Mouse (Mus musculus): Measurements from ENCODE around the gene Hist1h2bh. TPM values are rescaled to one million over a fixed set of nuclear protein-coding genes. Genes with fewer than 3 reads are reported as not detected.
"Not testable (repeated sequence)": the region's sequence is repeated elsewhere in the genome, so short reads cannot be mapped to it uniquely, and the experiment has no call there.

The Hist1h2bh gene
- 1.6 and 1.9 TPM in 2 replicates for polyA plus RNA-seq (2015; fragmentation: Nextera tagmentation; extraction: Ambion mirVana)

- DNase-seq (ENCODE audit: low spot score) = peak; percentile 95
These were observed at the start of gene Hist1h2bh for GRCm38 (mm10) chr13:23542999-23543607. TSS of gene Hist1h2bh (minus strand) at chr13:23543392.

- DNase-seq (ENCODE audit: low spot score) = no peak
These were observed 49.4 kb upstream of the Hist1h2bh start for GRCm38 (mm10) chr13:23592614-23593013.

DNA sequence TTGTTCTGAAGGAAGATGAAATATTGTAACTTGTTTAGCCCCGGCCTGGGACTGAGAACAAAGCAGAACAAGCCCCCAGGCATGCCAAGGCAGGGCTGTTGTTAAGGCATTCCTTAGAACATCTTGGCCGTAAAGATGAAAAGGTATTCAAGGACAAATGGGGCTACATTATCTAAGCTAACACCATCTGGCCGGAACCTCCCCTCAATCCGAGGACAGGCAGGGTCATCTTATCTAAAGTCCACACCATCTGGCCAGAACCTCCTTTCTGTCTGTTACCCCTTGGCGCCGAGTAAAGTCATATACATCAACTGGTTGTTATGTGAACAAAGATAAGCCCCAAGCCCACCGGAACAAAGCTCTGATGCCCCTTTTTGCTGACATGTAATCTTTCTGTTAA, 48.7 kb upstream of the Hist1h2bh start:
- not testable (repeated sequence) for DNase-seq (ENCODE audit: low spot score)

GRCm38 (mm10) chr13:23591206-23591605, 48.0 kb upstream of the Hist1h2bh start:
- no peak for DNase-seq (ENCODE audit: low spot score)

DNA sequence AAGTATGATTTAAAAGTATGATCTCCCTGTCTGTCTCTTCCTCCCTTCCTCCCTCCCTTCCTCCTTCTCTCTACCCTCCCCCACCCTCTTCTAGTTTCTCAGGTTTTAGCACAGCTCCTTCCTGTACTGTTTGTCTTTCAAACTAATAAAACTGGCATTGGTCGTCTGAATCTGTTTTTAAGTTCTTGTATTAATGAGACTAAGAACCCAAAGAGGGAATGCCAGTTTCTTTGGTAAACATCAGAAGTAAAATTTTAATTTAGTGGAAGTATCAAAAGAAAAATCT, 43.7 kb upstream of the Hist1h2bh start:
- no peak for DNase-seq (ENCODE audit: low spot score)

GRCm38 (mm10) chr13:23586099-23586939, 43.1 kb upstream of the Hist1h2bh start:
- no peak for DNase-seq (ENCODE audit: low spot score)

GRCm38 (mm10) chr13:23585442-23586098, 42.4 kb upstream of the Hist1h2bh start:
- DNase-seq (ENCODE audit: low spot score) = peak; percentile 95

DNA sequence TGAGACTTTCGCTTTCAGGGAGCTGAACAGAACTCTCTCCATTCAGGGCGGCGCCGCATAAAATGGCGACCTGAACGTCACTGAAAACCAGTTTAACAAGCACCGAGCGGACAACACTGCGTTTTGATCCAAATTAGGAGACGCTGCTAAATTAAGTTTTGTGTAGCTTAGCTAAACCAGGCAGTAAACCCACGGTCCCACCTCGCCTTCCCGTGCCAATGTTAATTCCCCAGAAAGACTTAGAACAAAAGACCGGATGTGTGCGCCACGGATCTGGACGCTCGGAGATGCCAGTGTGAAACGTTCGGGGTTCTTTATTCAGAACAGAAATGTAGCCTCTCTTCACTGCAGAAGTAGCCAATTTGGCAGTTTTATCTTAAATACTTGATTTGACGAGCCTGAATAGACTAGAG, 41.8 kb upstream of the Hist1h2bh start:
- peak; percentile 76 for DNase-seq (ENCODE audit: low spot score)

- peak; percentile 41 for DNase-seq (ENCODE audit: low spot score)
These were observed 41.1 kb upstream of the Hist1h2bh start for GRCm38 (mm10) chr13:23584331-23584730.

- peak; percentile 19 for DNase-seq (ENCODE audit: low spot score)
These were observed 40.3 kb upstream of the Hist1h2bh start for GRCm38 (mm10) chr13:23583387-23584068.

GRCm38 (mm10) chr13:23582219-23583056, 39.2 kb upstream of the Hist1h2bh start:
- DNase-seq (ENCODE audit: low spot score) = peak; percentile 29

DNA sequence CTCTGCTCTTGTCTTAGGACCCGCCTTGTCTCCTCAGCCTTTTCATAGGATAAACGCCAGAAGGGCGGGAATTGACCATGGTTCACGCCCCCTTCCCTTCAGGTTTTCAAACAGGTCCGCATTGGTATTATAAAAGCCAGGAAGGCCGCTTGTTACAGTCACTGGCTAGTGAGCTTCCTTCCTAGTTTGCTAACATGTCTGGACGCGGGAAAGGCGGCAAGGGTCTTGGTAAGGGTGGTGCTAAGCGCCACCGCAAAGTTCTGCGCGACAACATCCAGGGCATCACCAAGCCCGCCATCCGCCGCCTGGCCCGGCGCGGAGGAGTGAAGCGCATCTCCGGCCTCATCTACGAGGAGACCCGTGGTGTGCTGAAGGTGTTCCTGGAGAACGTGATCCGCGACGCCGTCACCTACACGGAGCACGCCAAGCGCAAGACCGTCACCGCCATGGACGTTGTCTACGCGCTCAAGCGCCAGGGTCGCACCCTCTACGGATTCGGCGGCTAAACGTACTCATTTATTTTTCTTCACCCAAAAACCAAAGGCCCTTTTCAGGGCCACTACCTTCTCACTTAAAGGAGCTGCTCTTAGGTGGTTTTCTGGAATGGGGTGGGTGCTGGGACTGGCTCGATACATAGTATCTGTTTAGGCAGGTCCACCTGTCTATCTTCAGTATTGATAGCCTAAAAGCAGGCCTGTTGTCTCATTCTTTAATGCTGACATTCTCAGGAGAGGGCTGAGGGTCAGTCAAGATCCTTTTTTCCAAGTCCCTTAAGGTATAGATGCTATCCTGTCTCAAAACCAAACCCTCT, 38.4 kb upstream of the Hist1h2bh start, which contains the start of gene Hist1h4d:
Gene Hist1h4d (plus strand): TSS at position 191 of the 811 bp plus-strand sequence.
- DNase-seq (ENCODE audit: low spot score) = peak; percentile 98

DNA sequence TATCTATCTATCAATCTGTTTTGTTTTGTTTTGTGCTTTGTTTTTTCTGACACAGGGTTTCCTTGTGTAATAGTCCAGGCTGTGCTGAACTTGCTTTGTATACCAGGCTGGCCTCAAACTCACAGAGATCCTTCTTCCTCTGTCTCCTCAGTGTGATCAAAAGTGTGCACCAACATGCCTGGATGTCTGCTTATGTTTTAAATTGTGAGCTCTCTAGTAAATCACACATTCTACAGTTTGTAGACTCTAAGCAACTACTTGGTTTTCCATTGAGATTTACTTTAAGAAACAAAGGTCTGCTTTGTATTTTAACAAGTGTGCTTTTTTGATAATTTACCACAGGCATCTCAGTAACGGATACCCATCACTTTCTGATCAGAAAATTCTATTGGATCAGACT, 34.6 kb upstream of the Hist1h2bh start:
- DNase-seq (ENCODE audit: low spot score) = no peak

- no peak for DNase-seq (ENCODE audit: low spot score)
These were observed 33.9 kb upstream of the Hist1h2bh start for GRCm38 (mm10) chr13:23576906-23577639.

DNA sequence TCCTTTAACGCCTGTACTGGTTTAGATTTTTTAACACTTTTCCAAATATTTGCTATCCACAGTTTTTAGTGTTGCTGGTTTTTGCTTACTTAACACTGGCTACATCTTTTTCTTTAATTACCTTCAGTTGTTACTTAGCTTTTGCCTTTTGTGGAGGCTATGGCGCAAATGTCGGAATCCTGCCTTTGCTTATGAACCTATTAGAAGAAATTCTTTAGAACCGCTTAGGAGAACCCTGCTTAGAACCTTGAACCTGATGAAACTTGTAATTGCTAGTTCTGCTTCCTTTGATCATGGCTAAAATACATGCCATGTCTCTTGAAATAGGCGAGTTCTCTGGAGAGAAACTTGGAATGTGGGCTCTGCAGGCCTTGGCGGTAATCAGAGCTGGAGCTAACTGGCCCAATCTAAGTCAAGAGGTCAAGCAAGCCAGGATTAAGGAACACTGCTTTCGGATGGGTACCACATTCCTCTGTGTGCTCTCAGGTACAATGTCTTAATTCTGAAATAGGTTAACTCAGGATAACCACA, 33.2 kb upstream of the Hist1h2bh start:
- peak; percentile 24 for DNase-seq (ENCODE audit: low spot score)

- DNase-seq (ENCODE audit: low spot score) = peak; percentile 35
These were observed 32.7 kb upstream of the Hist1h2bh start for GRCm38 (mm10) chr13:23575864-23576313.

- peak; percentile 80 for DNase-seq (ENCODE audit: low spot score)
These were observed 32.2 kb upstream of the Hist1h2bh start, which contains the start of gene Hist1h3d for GRCm38 (mm10) chr13:23575271-23575851. TSS of gene Hist1h3d (plus strand) at chr13:23575763.

DNA sequence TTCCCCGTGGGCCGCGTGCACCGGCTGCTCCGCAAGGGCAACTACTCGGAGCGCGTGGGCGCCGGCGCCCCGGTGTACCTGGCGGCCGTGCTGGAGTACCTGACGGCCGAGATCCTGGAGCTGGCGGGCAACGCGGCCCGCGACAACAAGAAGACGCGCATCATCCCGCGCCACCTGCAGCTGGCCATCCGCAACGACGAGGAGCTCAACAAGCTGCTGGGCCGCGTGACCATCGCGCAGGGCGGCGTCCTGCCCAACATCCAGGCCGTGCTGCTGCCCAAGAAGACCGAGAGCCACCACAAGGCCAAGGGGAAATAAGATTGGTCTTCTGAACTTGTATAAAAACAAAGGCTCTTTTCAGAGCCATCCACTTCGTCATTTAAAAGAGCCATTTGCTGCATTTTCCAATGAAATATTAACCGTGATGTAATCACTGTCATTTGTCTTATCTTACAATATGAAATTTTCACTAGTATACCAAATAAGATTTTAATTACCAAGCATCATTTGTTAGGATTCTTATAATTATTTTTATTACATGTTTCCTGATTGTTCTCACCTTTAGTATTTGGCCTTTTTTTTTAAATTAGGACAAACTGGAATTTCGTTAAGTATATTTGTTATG, 31.5 kb upstream of the Hist1h2bh start:
- DNase-seq (ENCODE audit: low spot score) = peak; percentile 30
